Mouse (Mus musculus): ENCODE measurements at regions not wholly inside any gene's neighbourhood (a gene's known extent, or its start where the extent isn't known, plus 50 kb on each side); places are given as distances from the start of the nearest gene placed in this dataset.

GRCm38 (mm10) chr13:111044328-111045002 is 210.3 kb upstream of the Actbl2 start:
- TF ChIP-seq CTCF (IDR thresholded peaks at IDR 0.05; ENCODE audit: low read depth) (no peak), EP300 (IDR thresholded peaks at IDR 0.05; ENCODE audit: low read depth) (no peak)
